Mouse (Mus musculus) forebrain, embryonic 14.5 days (tissue): ENCODE data around the gene Dnajc2. TPM values are rescaled to one million over a fixed set of nuclear protein-coding genes. Genes with fewer than 3 reads are reported as not detected.

Experiments
- ATAC-seq: fragments of 200-750 bp; cut with Nextera tagmentation; 2 replicates; pipeline ENCODE4 v1.8.0; 2017; ENCODE audit warnings: mild to moderate bottlenecking, moderate library complexity
- DNase-seq: peaks from one replicate; pipeline ENCODE4 v3.0.0-alpha.2; 2015; ENCODE audit warnings: low spot score
- H3K27ac ChIP-seq: fragments of 300-500 bp; sonication (generic); 2 replicates; pipeline ENCODE4 v1.5.1; 2014; ENCODE audit warnings: low read depth, mild to moderate bottlenecking, control low read depth, low read length, moderate library complexity
- H3K27me3 ChIP-seq: fragments of 300-500 bp; sonication (generic); replicated peaks from 2 replicates; pipeline ENCODE4 v1.6.1; 2014; ENCODE audit warnings: low read length, control low read depth, mixed read lengths; ENCODE audit not compliant: control insufficient read depth, insufficient read depth
- H3K36me3 ChIP-seq: fragments of 300-500 bp; sonication (generic); 2 replicates; pipeline ENCODE4 v1.6.1; 2014; ENCODE audit warnings: low read length, control low read depth; ENCODE audit not compliant: control insufficient read depth, insufficient read depth
- H3K4me1 ChIP-seq: fragments of 300-500 bp; sonication (generic); 2 replicates; pipeline ENCODE4 v1.6.1; 2014; ENCODE audit warnings: antibody characterized with exemption, low read length, control low read depth; ENCODE audit not compliant: control insufficient read depth, insufficient read depth
- H3K4me2 ChIP-seq: fragments of 300-500 bp; sonication (generic); 2 replicates; pipeline ENCODE4 v1.6.1; 2014; ENCODE audit warnings: mild to moderate bottlenecking, control low read depth, low read length
- H3K4me3 ChIP-seq: fragments of 300-500 bp; sonication (generic); 2 replicates; pipeline ENCODE4 v1.5.1; 2014; ENCODE audit warnings: low read depth, low read length, control low read depth
- H3K9ac ChIP-seq: fragments of 300-500 bp; sonication (generic); 2 replicates; pipeline ENCODE4 v1.6.1; 2014; ENCODE audit warnings: mild to moderate bottlenecking, low read length, control low read depth, moderate library complexity
- H3K9me3 ChIP-seq: fragments of 300-500 bp; sonication (generic); replicated peaks from 2 replicates; pipeline ENCODE4 v1.6.1; 2016; ENCODE audit warnings: low read length, control low read depth, mixed read lengths; ENCODE audit not compliant: control insufficient read depth
- WGBS: fragments of 180-500 bp; shearing (Covaris S2); extraction: QIAGEN DNeasy Blood & Tissue Kit; methylation state at CpG from one replicate; pipeline ENCODE4 v1.1.7; 2014; 5-methylcytosine and 5-hydroxymethylcytosine counted together
- polyA plus RNA-seq: library from polyadenylated mRNA; unstranded; fragments of >200 nt; fragmentation: Nextera tagmentation; extraction: Ambion mirVana; gene quantifications from 2 replicates; pipeline ENCODE4 v1.2.1, GENCODE M21; 2014

Gene Dnajc2
- polyA plus RNA-seq, 1 experiment from 2014 or later: 66.8 TPM

GRCm38 (mm10) chr5:21769841-21770240 lies 15.2 kb downstream of the Dnajc2 start:
- Histone ChIP-seq H3K4me3 (no peak overlapping the region), H3K4me2 (no peak overlapping the region), H3K27me3 (no peaks in the 10 kb centered on the region), H3K9ac (no peak overlapping the region), H3K27ac (no peak overlapping the region), H3K4me1 (no peaks in the 10 kb centered on the region), H3K36me3 (peaks cover 65% of the 10 kb centered on the region), H3K9me3 (no peaks in the 10 kb centered on the region)
- 95% methylated on average over 6 of the region's 6 CpGs for WGBS
- DNase-seq: no peak
- no peak for ATAC-seq

GRCm38 (mm10) chr5:21768506-21768905 lies 16.5 kb downstream of the Dnajc2 start:
- no peak for ATAC-seq
- H3K4me2 ChIP-seq: no peak overlapping the region

GRCm38 (mm10) chr5:21745966-21746365 lies 39.1 kb downstream of the Dnajc2 start:
- no peaks in the 10 kb centered on the region for H3K4me1 ChIP-seq
- DNase-seq: no peak
- no peak overlapping the region for H3K27ac ChIP-seq
- ATAC-seq: no peak
- H3K27me3 ChIP-seq: no peaks in the 10 kb centered on the region
- H3K9me3 ChIP-seq: no peaks in the 10 kb centered on the region
- no peak overlapping the region for H3K4me3 ChIP-seq
- no peak overlapping the region for H3K4me2 ChIP-seq
- H3K36me3 ChIP-seq: peaks cover 89% of the 10 kb centered on the region
- H3K9ac ChIP-seq: no peak overlapping the region
- 92% methylated on average over 7 of the region's 8 CpGs for WGBS

More at GRCm38 (mm10) chr5:21768506-21768905, 16.5 kb downstream of the Dnajc2 start:
- H3K27ac ChIP-seq: no peak overlapping the region
- H3K9ac ChIP-seq: no peak overlapping the region
- H3K4me1 ChIP-seq: no peaks in the 10 kb centered on the region
- H3K9me3 ChIP-seq: no peaks in the 10 kb centered on the region
- no peak for DNase-seq
- no peak overlapping the region for H3K4me3 ChIP-seq
- H3K27me3 ChIP-seq: no peaks in the 10 kb centered on the region
- WGBS: 94% methylated on average over 4 of the region's 4 CpGs
- peaks cover 65% of the 10 kb centered on the region for H3K36me3 ChIP-seq

GRCm38 (mm10) chr5:21744651-21745050 lies 40.4 kb downstream of the Dnajc2 start:
- DNase-seq: no peak
- no peak for ATAC-seq
- Histone ChIP-seq H3K4me1 (no peaks in the 10 kb centered on the region), H3K27me3 (no peaks in the 10 kb centered on the region), H3K9me3 (no peaks in the 10 kb centered on the region), H3K36me3 (peaks cover 97% of the 10 kb centered on the region), H3K4me3 (no peak overlapping the region), H3K4me2 (no peak overlapping the region), H3K27ac (no peak overlapping the region), H3K9ac (no peak overlapping the region)

- Histone ChIP-seq H3K4me1 (no peaks in the 10 kb centered on the region; the same call in 1 of the 2 replicates), H3K9me3 (no peaks in the 10 kb centered on the region), H3K27me3 (no peaks in the 10 kb centered on the region), H3K27ac (no peak overlapping the region), H3K4me2 (no peak overlapping the region), H3K4me3 (no peak overlapping the region), H3K9ac (no peak overlapping the region), H3K36me3 (peaks cover 96% of the 10 kb centered on the region)
- ATAC-seq (no peak), DNase-seq (no peak)
- WGBS: 95% methylated on average over 10 of the region's 10 CpGs
These were observed 41.4 kb downstream of the Dnajc2 start for GRCm38 (mm10) chr5:21743606-21744005.

GRCm38 (mm10) chr5:21739881-21740280 lies 45.2 kb downstream of the Dnajc2 start:
- Histone ChIP-seq H3K27ac (no peak overlapping the region), H3K9me3 (no peaks in the 10 kb centered on the region), H3K36me3 (peaks cover 62% of the 10 kb centered on the region), H3K4me1 (peaks cover 9% of the 10 kb centered on the region), H3K4me2 (no peak overlapping the region), H3K9ac (no peak overlapping the region), H3K27me3 (no peaks in the 10 kb centered on the region), H3K4me3 (no peak overlapping the region)
- DNase-seq (no peak), ATAC-seq (no peak)
- WGBS: 95% methylated on average over 13 of the region's 13 CpGs

- no peak overlapping the region for H3K27ac ChIP-seq
- DNase-seq (no peak), ATAC-seq (no peak)
- H3K27me3 ChIP-seq: no peaks in the 10 kb centered on the region
- H3K9me3 ChIP-seq: no peaks in the 10 kb centered on the region
- 90% methylated on average over 11 of the region's 11 CpGs for WGBS
- peaks cover 54% of the 10 kb centered on the region for H3K36me3 ChIP-seq
- H3K4me3 ChIP-seq: no peak overlapping the region
- H3K4me1 ChIP-seq: peaks cover 9% of the 10 kb centered on the region
- no peak overlapping the region for H3K4me2 ChIP-seq
- no peak overlapping the region for H3K9ac ChIP-seq
These were observed 45.9 kb downstream of the Dnajc2 start for GRCm38 (mm10) chr5:21739120-21739519.

- WGBS: 30% methylated on average over 10 of the region's 10 CpGs
- ATAC-seq (no peak), DNase-seq (no peak)
- Histone ChIP-seq H3K27ac (no peak overlapping the region), H3K9me3 (no peaks in the 10 kb centered on the region), H3K4me1 (peaks cover 15% of the 10 kb centered on the region), H3K27me3 (no peaks in the 10 kb centered on the region), H3K36me3 (peaks cover 39% of the 10 kb centered on the region), H3K4me3 (peak overlapping the region; percentile 88), H3K9ac (peak overlapping the region; percentile 88), H3K4me2 (peak overlapping the region; percentile 64)
These were observed 47.4 kb downstream of the Dnajc2 start for GRCm38 (mm10) chr5:21737620-21738019.

GRCm38 (mm10) chr5:21736956-21737585 lies 48.0 kb downstream of the Dnajc2 start, which contains the start of gene Pmpcb:
Gene Pmpcb, plus strand, starts transcription at chr5:21737141.
- Histone ChIP-seq H3K36me3 (peaks cover 34% of the 10 kb centered on the region), H3K4me3 (peak within 1 kb of the TSS; percentile 88), H3K27me3 (no peaks in the 10 kb centered on the region), H3K9ac (peak within 1 kb of the TSS; percentile 88), H3K4me1 (peaks cover 18% of the 10 kb centered on the region), H3K4me2 (peak within 1 kb of the TSS; percentile 64), H3K27ac (peak within 1 kb of the TSS; percentile 87), H3K9me3 (no peaks in the 10 kb centered on the region)
- ATAC-seq (peak; percentile 65), DNase-seq (peak; percentile 94)
- 0% methylated on average over 38 of the region's 42 CpGs for WGBS
